Mouse (Mus musculus): Measurements from ENCODE around the gene Rnf169. TPM values are rescaled to one million over a fixed set of nuclear protein-coding genes. Genes with fewer than 3 reads are reported as not detected.

Rnf169 gene
- polyA plus RNA-seq, 1 experiment from 2014 or later = 2.8 TPM

- H3K9ac ChIP-seq (replicated peaks) = no peak overlapping the region
- TF ChIP-seq CTCF (IDR thresholded peaks at IDR 0.05; ENCODE audit: low read depth) (peak; percentile 64), EP300 (IDR thresholded peaks at IDR 0.05; ENCODE audit: low read depth) (no peak)
- no peaks in the 10 kb centered on the region for H3K36me3 ChIP-seq (replicated peaks; ENCODE audit: insufficient read depth, low read length)
- no peak for DNase-seq
- no peak overlapping the region for H3K27ac ChIP-seq (ENCODE audit: low read depth)
- H3K4me1 ChIP-seq (ENCODE audit: insufficient read depth) = peaks cover 5% of the 10 kb centered on the region; the same call in 1 of the 2 replicates
- H3K4me3 ChIP-seq (ENCODE audit: low read depth, low read length) = no peak overlapping the region
- no peak for ATAC-seq
- peaks cover 51% of the 10 kb centered on the region for H3K27me3 ChIP-seq (ENCODE audit: insufficient read depth, low read length)
- H3K9me3 ChIP-seq (ENCODE audit: low read length) = no peaks in the 10 kb centered on the region
- 42% methylated on average over 9 of the region's 9 CpGs for WGBS (ENCODE audit: insufficient replicate concordance)
- H3K4me2 ChIP-seq (ENCODE audit: low read depth, low read length) = no peak overlapping the region
Observed at GRCm38 (mm10) chr7:100003781-100004180, 23.5 kb upstream of the Rnf169 start.

- H3K9ac ChIP-seq (replicated peaks) = no peak overlapping the region
- ATAC-seq (no peak), DNase-seq (no peak)
- TF ChIP-seq EP300 (IDR thresholded peaks at IDR 0.05; ENCODE audit: low read depth) = no peak
- no peak for TF ChIP-seq CTCF (IDR thresholded peaks at IDR 0.05; ENCODE audit: low read depth)
- 0 out of 2 replicates have a peak, but pooled peaks cover 2% of the 10 kb centered on the region for H3K27me3 ChIP-seq (ENCODE audit: insufficient read depth, low read length)
- H3K4me1 ChIP-seq (ENCODE audit: insufficient read depth) = no peaks in the 10 kb centered on the region
- H3K36me3 ChIP-seq (replicated peaks; ENCODE audit: insufficient read depth, low read length) = no peaks in the 10 kb centered on the region
- WGBS (ENCODE audit: insufficient replicate concordance) = 52% methylated on average over 3 of the region's 3 CpGs
- H3K27ac ChIP-seq (ENCODE audit: low read depth) = no peak overlapping the region
- H3K9me3 ChIP-seq (ENCODE audit: low read length) = no peaks in the 10 kb centered on the region
- H3K4me2 ChIP-seq (ENCODE audit: low read depth, low read length) = no peak overlapping the region
- H3K4me3 ChIP-seq (ENCODE audit: low read depth, low read length) = no peak overlapping the region
Observed at GRCm38 (mm10) chr7:99998668-99999067, 18.4 kb upstream of the Rnf169 start.

GRCm38 (mm10) chr7:99995186-99995585, 14.9 kb upstream of the Rnf169 start:
- Histone ChIP-seq H3K36me3 (replicated peaks; ENCODE audit: insufficient read depth, low read length) (no peaks in the 10 kb centered on the region), H3K4me1 (ENCODE audit: insufficient read depth) (no peaks in the 10 kb centered on the region), H3K27me3 (ENCODE audit: insufficient read depth, low read length) (no peaks in the 10 kb centered on the region), H3K4me3 (ENCODE audit: low read depth, low read length) (no peak overlapping the region), H3K9ac (replicated peaks) (no peak overlapping the region), H3K4me2 (ENCODE audit: low read depth, low read length) (no peak overlapping the region), H3K27ac (ENCODE audit: low read depth) (no peak overlapping the region), H3K9me3 (ENCODE audit: low read length) (no peaks in the 10 kb centered on the region)
- TF ChIP-seq CTCF (IDR thresholded peaks at IDR 0.05; ENCODE audit: low read depth) (no peak), EP300 (IDR thresholded peaks at IDR 0.05; ENCODE audit: low read depth) (no peak)
- WGBS (ENCODE audit: insufficient replicate concordance) = 28% methylated on average over 7 of the region's 7 CpGs
- no peak for DNase-seq
- no peak for ATAC-seq

DNA sequence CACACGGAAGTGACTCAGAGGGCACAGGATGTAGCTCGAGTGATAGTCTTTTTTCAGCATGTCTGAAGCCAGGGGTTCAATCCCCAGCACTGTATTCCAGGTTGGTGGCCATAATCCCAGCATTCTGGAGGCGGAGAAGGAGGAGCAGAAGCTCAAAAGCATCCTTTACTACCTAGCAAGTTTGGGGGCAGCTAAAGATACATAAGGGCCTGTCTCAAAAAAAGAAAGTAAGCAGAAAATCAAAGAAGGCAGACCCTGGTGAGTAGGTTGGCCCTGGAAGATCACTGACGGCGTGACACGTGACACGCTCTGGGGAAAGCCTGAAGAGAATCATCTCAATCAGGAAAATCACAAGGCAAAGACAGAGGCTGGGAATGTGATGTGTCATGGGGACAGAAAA, 12.9 kb upstream of the Rnf169 start:
- 77% methylated on average over 7 of the region's 7 CpGs for WGBS (ENCODE audit: insufficient replicate concordance)
- H3K4me1 ChIP-seq (ENCODE audit: insufficient read depth) = no peaks in the 10 kb centered on the region
- no peak overlapping the region for H3K27ac ChIP-seq (ENCODE audit: low read depth)
- DNase-seq (no peak), ATAC-seq (no peak)
- H3K27me3 ChIP-seq (ENCODE audit: insufficient read depth, low read length) = no peaks in the 10 kb centered on the region
- H3K4me3 ChIP-seq (ENCODE audit: low read depth, low read length) = no peak overlapping the region
- H3K9me3 ChIP-seq (ENCODE audit: low read length) = no peaks in the 10 kb centered on the region
- no peaks in the 10 kb centered on the region for H3K36me3 ChIP-seq (replicated peaks; ENCODE audit: insufficient read depth, low read length)
- H3K9ac ChIP-seq (replicated peaks) = no peak overlapping the region
- no peak overlapping the region for H3K4me2 ChIP-seq (ENCODE audit: low read depth, low read length)
- TF ChIP-seq EP300 (IDR thresholded peaks at IDR 0.05; ENCODE audit: low read depth) (no peak), CTCF (IDR thresholded peaks at IDR 0.05; ENCODE audit: low read depth) (no peak)

DNA sequence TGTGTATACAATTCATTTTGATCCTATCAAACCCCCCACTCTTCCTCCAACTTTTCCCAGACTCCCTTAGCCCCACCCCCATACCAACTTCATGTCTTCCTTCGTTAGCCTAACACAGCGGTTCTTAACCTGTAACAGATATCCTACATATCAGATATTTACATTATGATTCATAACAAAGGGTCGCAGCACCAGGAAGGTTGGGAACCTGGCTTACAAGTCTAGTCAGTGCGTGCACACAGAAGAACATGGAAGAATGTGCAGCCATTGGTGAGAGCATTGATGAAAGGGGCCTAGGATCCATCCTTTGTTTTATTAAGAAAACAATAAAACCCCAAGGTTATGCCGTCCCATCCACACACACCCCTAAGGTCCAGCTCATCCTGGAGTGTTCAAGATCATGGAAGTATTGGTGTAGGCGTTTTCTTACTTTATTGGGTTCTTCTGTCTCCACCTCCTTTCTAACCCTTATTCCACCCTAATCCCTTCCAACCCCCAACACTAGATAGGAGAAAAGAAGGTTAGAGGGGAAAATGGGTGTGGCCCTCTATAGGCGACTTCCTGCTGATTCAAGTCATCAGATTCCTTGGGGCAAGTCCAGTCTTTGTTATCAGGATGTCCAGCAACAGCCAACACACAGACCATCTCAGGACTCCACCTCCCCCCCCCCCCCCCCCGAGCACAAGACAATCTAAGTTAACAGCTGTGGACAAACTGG, 10.9 kb upstream of the Rnf169 start:
- no peak overlapping the region for H3K4me3 ChIP-seq (ENCODE audit: low read depth, low read length)
- H3K36me3 ChIP-seq (replicated peaks; ENCODE audit: insufficient read depth, low read length) = no peaks in the 10 kb centered on the region
- no peak overlapping the region for H3K4me2 ChIP-seq (ENCODE audit: low read depth, low read length)
- H3K4me1 ChIP-seq (ENCODE audit: insufficient read depth) = no peaks in the 10 kb centered on the region
- WGBS (ENCODE audit: insufficient replicate concordance) = 72% methylated on average over 8 of the region's 8 CpGs
- H3K9me3 ChIP-seq (ENCODE audit: low read length) = no peaks in the 10 kb centered on the region
- H3K27me3 ChIP-seq (ENCODE audit: insufficient read depth, low read length) = no peaks in the 10 kb centered on the region
- ATAC-seq = no peak
- no peak overlapping the region for H3K27ac ChIP-seq (ENCODE audit: low read depth)
- no peak for DNase-seq
- no peak overlapping the region for H3K9ac ChIP-seq (replicated peaks)
- TF ChIP-seq EP300 (IDR thresholded peaks at IDR 0.05; ENCODE audit: low read depth) = no peak
- TF ChIP-seq CTCF (IDR thresholded peaks at IDR 0.05; ENCODE audit: low read depth) = no peak

DNA sequence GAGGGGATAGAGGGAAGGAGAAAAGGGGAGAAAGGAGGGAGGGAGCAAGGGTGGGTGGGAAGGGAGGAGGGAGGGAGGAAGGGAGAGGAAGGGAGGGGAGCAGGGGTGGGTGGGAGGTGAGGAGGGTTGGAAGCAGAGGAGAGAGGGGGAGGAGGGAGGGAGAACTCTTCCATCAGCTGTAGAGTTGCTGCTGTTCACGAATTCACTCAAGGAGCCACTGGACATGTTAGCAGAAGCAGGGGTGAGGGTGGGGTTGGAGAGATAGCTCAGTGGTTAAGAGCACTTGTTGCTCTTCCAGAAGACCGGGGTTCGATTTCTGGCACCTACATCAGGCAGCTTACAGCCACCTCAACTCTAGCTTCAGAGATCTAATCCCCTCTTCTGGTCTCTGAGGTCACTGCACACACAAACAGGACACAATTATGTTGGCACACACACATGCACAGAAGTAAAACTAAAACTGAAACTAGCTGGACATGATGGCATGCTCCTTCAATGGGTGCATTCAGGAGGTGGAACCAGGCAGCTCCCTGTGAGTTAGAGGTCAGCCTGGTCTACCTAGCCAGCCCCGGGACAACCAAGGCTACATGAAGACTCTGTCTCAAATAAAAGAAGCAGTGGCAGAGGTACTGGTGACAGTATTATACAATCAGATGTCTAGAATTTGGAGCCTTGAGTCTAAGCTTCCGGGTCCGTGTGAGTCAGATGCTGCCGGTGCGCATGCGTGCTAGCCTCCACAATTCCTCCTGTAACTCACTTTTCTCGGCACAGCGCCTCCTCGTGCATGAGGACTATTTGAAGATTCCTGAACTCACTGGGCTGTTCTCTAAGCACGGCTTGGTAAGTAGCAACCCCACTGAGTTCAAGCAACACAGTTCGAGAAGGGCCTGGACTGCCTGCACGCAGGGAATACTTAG, 9.9 kb upstream of the Rnf169 start:
- Histone ChIP-seq H3K27me3 (ENCODE audit: insufficient read depth, low read length) (no peaks in the 10 kb centered on the region), H3K4me1 (ENCODE audit: insufficient read depth) (peaks cover 4% of the 10 kb centered on the region; the same call in 1 of the 2 replicates), H3K4me2 (ENCODE audit: low read depth, low read length) (peak overlapping the region; percentile 35; the same call in 1 of the 2 replicates), H3K9me3 (ENCODE audit: low read length) (no peaks in the 10 kb centered on the region), H3K4me3 (ENCODE audit: low read depth, low read length) (no peak overlapping the region), H3K9ac (replicated peaks) (no peak overlapping the region), H3K36me3 (replicated peaks; ENCODE audit: insufficient read depth, low read length) (no peaks in the 10 kb centered on the region), H3K27ac (ENCODE audit: low read depth) (no peak overlapping the region)
- WGBS (ENCODE audit: insufficient replicate concordance) = 67% methylated on average over 15 of the region's 15 CpGs
- peak; percentile 38 for DNase-seq
- ATAC-seq = no peak
- TF ChIP-seq CTCF (IDR thresholded peaks at IDR 0.05; ENCODE audit: low read depth) (peak; percentile 28), EP300 (IDR thresholded peaks at IDR 0.05; ENCODE audit: low read depth) (no peak)

Measured in liver, postnatal 0 days (tissue).